Mouse (Mus musculus): ENCODE data around the gene Sept9.

The Sept9 gene

DNA sequence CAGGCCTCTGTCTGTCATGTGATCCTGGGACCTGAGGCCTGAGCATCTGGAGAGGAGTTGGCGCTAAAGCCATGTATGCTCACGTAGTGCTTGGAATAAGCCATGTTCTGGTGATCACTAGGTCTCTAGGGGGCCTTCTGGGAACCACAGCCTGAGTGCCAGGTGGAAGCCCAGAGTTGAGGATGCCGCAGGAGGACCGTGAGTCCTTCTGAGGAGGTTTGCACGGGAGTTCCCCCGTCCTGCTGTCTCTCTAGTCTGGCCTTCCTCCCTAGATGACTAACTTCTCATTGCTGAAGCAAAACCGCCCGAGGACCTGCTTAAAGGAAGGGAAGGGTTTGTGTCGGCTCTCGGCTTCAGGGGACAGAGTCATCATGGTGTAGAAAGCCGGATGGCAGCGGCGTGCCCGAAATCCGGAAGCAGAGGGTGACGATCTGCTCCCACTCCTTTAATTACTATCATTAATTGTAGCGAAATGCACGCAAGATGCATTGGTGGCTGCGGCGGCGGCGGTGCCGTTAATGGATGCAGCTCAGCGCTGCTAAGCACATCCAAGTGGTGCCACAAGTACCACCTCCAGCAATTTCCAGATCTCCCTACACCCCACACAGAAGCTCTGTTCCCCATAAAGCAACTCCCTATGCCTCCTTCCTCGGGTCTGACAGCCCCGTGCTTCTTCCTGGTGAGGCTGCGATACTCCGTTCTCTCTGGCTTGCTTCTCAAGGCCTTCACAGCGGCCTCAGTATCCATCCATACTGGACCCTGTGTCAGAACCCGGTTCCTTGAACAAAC is 92.0 kb downstream of the Sept9 start:
- no peak for DNase-seq (ENCODE audit: low spot score)

GRCm38 (mm10) chr11:117292446-117292845 is 93.0 kb downstream of the Sept9 start:
- no peak for DNase-seq (ENCODE audit: low spot score)

GRCm38 (mm10) chr11:117295266-117295665 is 95.8 kb downstream of the Sept9 start:
- DNase-seq (ENCODE audit: low spot score), result peak; percentile 59

- DNase-seq (ENCODE audit: low spot score), result no peak
Observed at GRCm38 (mm10) chr11:117296116-117296499, 96.6 kb downstream of the Sept9 start.

- no peak for DNase-seq (ENCODE audit: low spot score)
Observed at GRCm38 (mm10) chr11:117296500-117297189, 97.2 kb downstream of the Sept9 start.

DNA sequence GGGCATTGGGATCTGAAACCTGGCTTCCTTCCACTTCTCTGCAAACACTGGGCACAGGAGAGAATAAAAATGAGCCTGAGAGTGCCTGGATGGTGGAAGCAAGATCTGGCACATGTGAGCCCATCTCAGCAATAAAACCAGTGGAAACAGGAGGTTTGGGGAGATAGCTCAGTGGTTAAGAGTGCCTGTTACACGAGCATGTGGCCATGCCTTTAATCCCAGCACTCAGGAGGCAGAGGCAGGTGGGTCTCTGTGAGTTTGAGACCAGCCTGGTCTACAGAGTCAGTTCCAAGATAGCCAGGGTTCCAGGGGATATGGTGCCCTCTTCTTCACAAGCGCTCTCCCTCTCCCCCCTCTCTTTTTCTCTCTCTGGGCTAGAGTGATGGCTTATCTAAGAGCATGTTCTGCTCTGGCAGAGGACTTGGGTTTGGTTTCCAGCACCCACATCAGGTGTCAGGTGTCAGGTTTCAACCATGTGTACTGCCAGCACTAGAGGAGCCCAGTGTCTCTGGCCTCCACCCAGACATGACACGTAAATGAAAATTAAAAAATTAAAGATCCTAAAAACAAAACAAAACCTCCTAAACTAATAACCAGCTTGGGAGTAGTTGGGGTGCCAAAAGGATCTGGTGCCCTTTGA is 97.8 kb downstream of the Sept9 start:
- no peak for DNase-seq (ENCODE audit: low spot score)

GRCm38 (mm10) chr11:117299741-117300140 is 100.3 kb downstream of the Sept9 start:
- DNase-seq (ENCODE audit: low spot score), result no peak

DNA sequence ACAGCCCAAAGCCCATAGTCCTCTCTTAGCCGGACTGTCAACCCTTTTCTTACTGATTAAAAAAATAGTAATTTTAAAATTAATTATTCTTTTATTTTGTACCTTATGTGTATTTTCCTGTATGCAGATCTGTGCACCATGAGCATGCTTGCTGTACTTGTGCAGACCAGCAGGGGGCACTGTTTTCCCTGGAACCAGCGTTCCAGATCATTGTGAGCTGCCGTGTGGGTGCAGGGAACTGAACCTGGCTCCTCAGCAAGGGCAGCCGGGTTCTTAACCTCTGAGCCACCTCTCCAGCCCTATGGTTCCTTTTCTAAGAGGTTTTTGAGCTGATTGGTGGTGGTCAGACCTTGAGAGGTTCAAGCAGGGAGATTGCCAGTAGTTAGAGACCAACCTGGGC is 101.3 kb downstream of the Sept9 start:
- no peak for DNase-seq (ENCODE audit: low spot score)

DNA sequence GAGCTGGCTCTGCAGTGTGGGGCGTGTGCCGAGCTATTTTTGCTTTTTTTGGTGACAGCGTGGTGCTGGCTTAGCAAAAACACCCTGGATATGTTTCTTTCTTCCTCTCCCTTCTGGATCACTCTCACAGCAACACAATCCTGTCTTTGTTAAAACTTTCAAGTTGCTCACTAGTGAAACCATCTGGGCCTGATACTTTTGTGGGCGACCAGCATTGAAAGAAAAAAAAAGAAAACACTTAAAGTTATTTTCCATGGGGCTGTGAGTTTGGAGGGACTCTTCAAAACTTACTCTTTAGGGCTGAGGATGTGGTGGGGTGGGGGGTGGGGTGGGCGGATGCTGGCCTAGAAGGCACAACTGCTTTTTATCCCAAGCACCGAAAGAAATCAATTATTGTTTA is 102.3 kb downstream of the Sept9 start:
- no peak for DNase-seq (ENCODE audit: low spot score)

DNA sequence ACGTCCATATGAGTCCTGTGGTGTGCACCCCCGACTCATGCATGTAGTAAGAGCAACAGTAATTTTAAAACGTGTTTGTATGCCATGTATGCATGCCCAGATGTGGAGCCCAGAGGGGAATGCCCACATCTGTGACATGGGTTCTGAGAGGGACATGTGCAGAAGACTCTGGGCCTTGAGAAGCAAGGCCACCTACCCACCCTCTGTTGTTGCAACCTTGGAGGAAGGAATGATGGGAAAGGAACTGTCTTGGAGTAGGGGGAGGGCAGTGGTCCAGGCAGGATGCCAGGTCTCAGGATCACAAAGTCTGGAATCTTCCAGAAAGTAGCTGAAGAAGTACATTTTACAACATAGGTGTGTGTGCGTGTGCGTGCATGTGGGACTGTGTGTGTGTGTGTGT is 102.9 kb downstream of the Sept9 start:
- peak; percentile 76 for DNase-seq (ENCODE audit: low spot score)

GRCm38 (mm10) chr11:117305509-117306188 is 106.2 kb downstream of the Sept9 start:
- DNase-seq (ENCODE audit: low spot score), result no peak

DNA sequence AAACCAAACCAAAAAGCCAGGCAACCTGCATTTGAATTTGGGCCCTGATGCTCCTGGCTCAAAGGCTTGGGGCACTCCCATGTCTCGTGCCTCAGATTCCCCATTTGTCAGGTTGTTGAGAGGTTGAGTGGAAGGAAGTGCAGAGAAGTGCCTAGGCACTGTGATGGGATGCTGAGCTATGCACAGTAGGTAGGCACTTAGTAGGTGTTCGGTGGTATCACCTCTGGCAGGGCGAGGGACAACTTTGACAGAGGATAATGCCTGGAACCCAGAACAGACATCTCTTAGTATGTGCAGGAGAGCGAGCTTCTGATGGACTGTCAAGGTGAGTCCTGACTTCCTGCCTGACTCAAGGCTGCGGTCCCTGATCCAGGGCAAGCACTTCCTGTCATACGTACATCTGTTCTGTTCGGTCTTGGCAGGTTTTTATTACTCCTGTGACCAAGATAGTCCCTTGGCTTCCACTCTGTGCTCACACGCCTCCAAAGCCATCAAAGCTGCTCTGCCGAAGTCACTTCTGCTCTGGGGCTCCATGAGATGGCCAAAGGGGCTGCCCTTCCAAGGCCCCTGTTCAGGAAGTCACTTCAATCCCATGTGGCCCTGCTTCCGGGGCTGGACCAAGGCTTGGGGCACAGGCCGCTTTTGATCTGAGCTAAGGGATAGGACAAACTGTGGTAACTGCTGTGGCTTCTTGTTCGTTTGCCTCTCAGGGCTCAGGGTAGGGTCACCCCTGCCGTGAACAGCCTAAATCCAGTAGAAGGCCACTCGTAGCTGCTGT is 107.0 kb downstream of the Sept9 start:
- no peak for DNase-seq (ENCODE audit: low spot score)

GRCm38 (mm10) chr11:117307895-117308786 is 108.7 kb downstream of the Sept9 start:
- peak; percentile 72 for DNase-seq (ENCODE audit: low spot score)

DNA sequence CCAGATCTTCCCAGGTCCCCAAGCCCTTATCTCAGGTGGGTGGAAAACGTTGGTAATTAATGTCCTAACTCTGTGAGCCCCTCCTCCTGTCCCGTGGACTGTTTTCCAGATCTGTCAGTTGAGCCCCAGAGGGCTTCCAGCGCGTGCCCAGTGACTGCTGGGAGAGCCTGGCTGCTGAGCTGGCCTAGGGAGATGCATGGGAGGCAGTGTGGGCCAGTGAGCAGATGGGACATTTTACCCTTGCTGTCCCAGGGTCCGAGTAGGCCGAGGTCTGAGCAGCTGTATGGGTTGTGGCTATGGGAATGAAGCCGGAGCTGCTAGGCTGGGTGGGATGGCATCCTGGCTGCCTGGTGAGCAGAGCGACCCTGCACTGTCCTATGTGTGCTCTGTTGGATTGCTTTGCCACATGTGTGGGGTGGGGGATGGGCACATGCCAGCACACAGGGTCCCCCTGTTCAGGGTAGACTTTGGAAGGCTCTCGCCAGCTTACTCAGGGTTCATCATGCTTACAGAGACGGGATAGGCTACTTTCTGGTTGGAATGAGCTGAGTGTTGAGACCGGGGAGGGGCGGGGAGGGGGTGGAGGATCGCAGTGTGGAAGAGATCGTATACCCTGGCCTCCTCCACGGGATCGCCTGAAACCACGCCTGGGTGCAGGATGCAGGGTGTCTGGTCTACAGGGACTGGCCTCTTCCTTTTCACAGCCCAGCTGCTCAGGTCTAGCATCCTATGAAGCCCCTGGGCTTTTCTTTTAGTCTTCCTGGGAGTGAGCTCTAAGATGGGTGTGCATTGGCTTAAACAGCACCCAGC is 109.9 kb downstream of the Sept9 start:
- DNase-seq (ENCODE audit: low spot score), result no peak

DNA sequence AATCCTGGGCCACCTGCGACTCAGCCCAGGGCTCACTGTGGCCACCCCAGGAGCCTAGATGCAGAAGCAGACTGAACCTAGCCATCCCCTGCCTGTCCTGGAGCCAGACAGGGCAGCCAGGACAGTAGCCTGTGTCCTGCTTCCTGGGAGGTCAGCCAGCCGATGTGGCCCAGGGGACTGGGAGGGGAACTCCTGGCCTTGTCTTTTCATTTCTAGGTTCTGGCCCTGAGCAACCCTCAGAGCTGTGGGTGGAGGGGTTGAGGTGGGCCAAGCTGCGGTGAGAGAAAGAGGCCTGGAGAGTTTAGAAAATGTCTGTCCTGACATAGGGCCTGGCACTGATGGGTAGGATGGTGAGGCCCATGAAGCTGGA is 110.4 kb downstream of the Sept9 start:
- DNase-seq (ENCODE audit: low spot score), result peak; percentile 71

GRCm38 (mm10) chr11:117310341-117311107 is 111.1 kb downstream of the Sept9 start:
- no peak for DNase-seq (ENCODE audit: low spot score)

DNA sequence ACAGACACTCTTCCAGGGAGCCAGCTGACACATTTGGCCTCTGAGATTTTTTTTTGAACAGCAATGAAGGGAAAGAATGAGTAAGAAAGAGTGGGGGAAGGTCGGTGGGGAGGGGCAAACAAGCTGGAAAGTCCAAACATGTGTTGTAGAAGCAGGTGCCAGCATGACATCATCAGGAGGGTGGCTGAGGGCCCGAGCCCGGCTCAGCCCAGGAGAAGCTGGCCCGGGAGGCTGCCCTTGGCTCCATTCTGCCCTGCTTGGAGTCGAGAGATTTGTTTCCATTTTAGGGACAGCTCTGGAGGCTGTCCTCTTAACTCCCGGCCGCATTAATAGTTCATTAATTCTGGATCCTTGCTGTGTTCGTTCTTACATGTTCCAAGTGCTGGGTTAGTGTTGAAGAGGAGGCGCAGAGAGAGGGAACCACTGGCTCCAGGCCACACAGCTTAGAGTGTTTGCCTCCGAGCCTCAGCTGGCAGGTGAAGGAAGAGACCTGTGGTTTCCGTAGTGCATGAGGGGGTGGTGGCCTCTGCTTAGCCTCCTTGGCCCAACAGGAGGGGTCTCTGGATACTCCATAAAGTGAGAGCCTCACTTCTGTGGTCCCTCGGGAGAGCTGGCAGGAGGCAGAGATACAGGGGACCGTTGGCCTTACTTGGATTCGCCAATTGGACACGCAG is 111.8 kb downstream of the Sept9 start:
- DNase-seq (ENCODE audit: low spot score), result peak; percentile 70

Measured in testis, postnatal 10 days (tissue).